Mouse (Mus musculus): ENCODE data around the gene Bicd2. TPM values are rescaled to one million over a fixed set of nuclear protein-coding genes. Genes with fewer than 3 reads are reported as not detected.

The Bicd2 gene
- total and polyA plus RNA-seq, 2 experiments: 7.6 to 8.7 TPM

- 74% methylated on average over 1 of the region's 1 CpGs for WGBS
- no peak overlapping the region for H3K4me3 ChIP-seq (ENCODE audit: insufficient read depth, low read depth, low read length)
- no peaks in the 10 kb centered on the region for H3K27me3 ChIP-seq (ENCODE audit: control insufficient read depth, insufficient read depth, low read length)
- no peak overlapping the region for H3K9ac ChIP-seq (ENCODE audit: low read depth, low read length)
- TF ChIP-seq CTCF (IDR thresholded peaks at IDR 0.05; ENCODE audit: low read depth, low read length) (no peak), POLR2A (IDR thresholded peaks at IDR 0.05; ENCODE audit: extremely low read depth, insufficient read depth, low read length) (no peak)
- no peak for DNase-seq (ENCODE audit: extremely low read depth, low read depth, low spot score)
- no peaks in the 10 kb centered on the region for H3K4me1 ChIP-seq (ENCODE audit: control insufficient read depth, insufficient read depth, low read length)
- H3K79me2 ChIP-seq (ENCODE audit: control insufficient read depth, insufficient read depth, low read length): no peaks in the 10 kb centered on the region
- H3K36me3 ChIP-seq (ENCODE audit: control insufficient read depth, insufficient read depth, low read length): no peaks in the 10 kb centered on the region
- no peak overlapping the region for H3K27ac ChIP-seq (replicated peaks; ENCODE audit: insufficient read depth, low read depth, low read length)
Measured at GRCm38 (mm10) chr13:49300771-49301170, 40.6 kb upstream of the Bicd2 start.

- Histone ChIP-seq H3K27ac (replicated peaks; ENCODE audit: insufficient read depth, low read depth, low read length) (no peak overlapping the region), H3K36me3 (ENCODE audit: control insufficient read depth, insufficient read depth, low read length) (no peaks in the 10 kb centered on the region), H3K79me2 (ENCODE audit: control insufficient read depth, insufficient read depth, low read length) (no peaks in the 10 kb centered on the region), H3K4me1 (ENCODE audit: control insufficient read depth, insufficient read depth, low read length) (no peaks in the 10 kb centered on the region), H3K27me3 (ENCODE audit: control insufficient read depth, insufficient read depth, low read length) (no peaks in the 10 kb centered on the region), H3K4me3 (ENCODE audit: insufficient read depth, low read depth, low read length) (peak overlapping the region; percentile 3; the same call in 1 of the 2 replicates), H3K9ac (ENCODE audit: low read depth, low read length) (no peak overlapping the region)
- no peak for DNase-seq (ENCODE audit: extremely low read depth, low read depth, low spot score)
- 67% methylated on average over 7 of the region's 7 CpGs for WGBS
- TF ChIP-seq CTCF (IDR thresholded peaks at IDR 0.05; ENCODE audit: low read depth, low read length): no peak
- no peak for TF ChIP-seq POLR2A (IDR thresholded peaks at IDR 0.05; ENCODE audit: extremely low read depth, insufficient read depth, low read length)
Measured at GRCm38 (mm10) chr13:49306771-49307310, 34.5 kb upstream of the Bicd2 start.

- peak overlapping the region; percentile 3 for H3K4me3 ChIP-seq (ENCODE audit: insufficient read depth, low read depth, low read length)
- no peaks in the 10 kb centered on the region for H3K36me3 ChIP-seq (ENCODE audit: control insufficient read depth, insufficient read depth, low read length)
- TF ChIP-seq CTCF (IDR thresholded peaks at IDR 0.05; ENCODE audit: low read depth, low read length) (no peak), POLR2A (IDR thresholded peaks at IDR 0.05; ENCODE audit: extremely low read depth, insufficient read depth, low read length) (no peak)
- H3K9ac ChIP-seq (ENCODE audit: low read depth, low read length): no peak overlapping the region
- H3K27me3 ChIP-seq (ENCODE audit: control insufficient read depth, insufficient read depth, low read length): no peaks in the 10 kb centered on the region
- H3K27ac ChIP-seq (replicated peaks; ENCODE audit: insufficient read depth, low read depth, low read length): peak overlapping the region; percentile 51
- no peaks in the 10 kb centered on the region for H3K4me1 ChIP-seq (ENCODE audit: control insufficient read depth, insufficient read depth, low read length)
- 34% methylated on average over 10 of the region's 10 CpGs for WGBS
- DNase-seq (ENCODE audit: extremely low read depth, low read depth, low spot score): no peak
- H3K79me2 ChIP-seq (ENCODE audit: control insufficient read depth, insufficient read depth, low read length): no peaks in the 10 kb centered on the region
Measured at GRCm38 (mm10) chr13:49307311-49307969, 33.9 kb upstream of the Bicd2 start.

GRCm38 (mm10) chr13:49308206-49308605 lies 33.2 kb upstream of the Bicd2 start:
- Histone ChIP-seq H3K27me3 (ENCODE audit: control insufficient read depth, insufficient read depth, low read length) (no peaks in the 10 kb centered on the region), H3K27ac (replicated peaks; ENCODE audit: insufficient read depth, low read depth, low read length) (peak overlapping the region; percentile 48; the same call in 1 of the 2 replicates), H3K9ac (ENCODE audit: low read depth, low read length) (0 out of 2 replicates have a peak overlapping the region, but pooled peaks have one; percentile 24), H3K36me3 (ENCODE audit: control insufficient read depth, insufficient read depth, low read length) (no peaks in the 10 kb centered on the region), H3K4me1 (ENCODE audit: control insufficient read depth, insufficient read depth, low read length) (no peaks in the 10 kb centered on the region), H3K4me3 (ENCODE audit: insufficient read depth, low read depth, low read length) (no peak overlapping the region; the same call in 1 of the 2 replicates), H3K79me2 (ENCODE audit: control insufficient read depth, insufficient read depth, low read length) (no peaks in the 10 kb centered on the region)
- no peak for DNase-seq (ENCODE audit: extremely low read depth, low read depth, low spot score)
- TF ChIP-seq POLR2A (IDR thresholded peaks at IDR 0.05; ENCODE audit: extremely low read depth, insufficient read depth, low read length) (no peak), CTCF (IDR thresholded peaks at IDR 0.05; ENCODE audit: low read depth, low read length) (no peak)
- WGBS: 85% methylated on average over 4 of the region's 4 CpGs

- Histone ChIP-seq H3K4me3 (ENCODE audit: insufficient read depth, low read depth, low read length) (peak overlapping the region; percentile 45), H3K27me3 (ENCODE audit: control insufficient read depth, insufficient read depth, low read length) (no peaks in the 10 kb centered on the region), H3K9ac (ENCODE audit: low read depth, low read length) (peak overlapping the region; percentile 57), H3K79me2 (ENCODE audit: control insufficient read depth, insufficient read depth, low read length) (no peaks in the 10 kb centered on the region), H3K36me3 (ENCODE audit: control insufficient read depth, insufficient read depth, low read length) (no peaks in the 10 kb centered on the region), H3K27ac (replicated peaks; ENCODE audit: insufficient read depth, low read depth, low read length) (peak overlapping the region; percentile 48), H3K4me1 (ENCODE audit: control insufficient read depth, insufficient read depth, low read length) (no peaks in the 10 kb centered on the region)
- WGBS: 78% methylated on average over 16 of the region's 16 CpGs
- peak; percentile 28 for DNase-seq (ENCODE audit: extremely low read depth, low read depth, low spot score)
- TF ChIP-seq POLR2A (IDR thresholded peaks at IDR 0.05; ENCODE audit: extremely low read depth, insufficient read depth, low read length) (no peak), CTCF (IDR thresholded peaks at IDR 0.05; ENCODE audit: low read depth, low read length) (no peak)
Measured at GRCm38 (mm10) chr13:49308861-49309403, 32.5 kb upstream of the Bicd2 start.

GRCm38 (mm10) chr13:49309501-49309900 lies 31.9 kb upstream of the Bicd2 start:
- Histone ChIP-seq H3K27me3 (ENCODE audit: control insufficient read depth, insufficient read depth, low read length) (no peaks in the 10 kb centered on the region), H3K4me1 (ENCODE audit: control insufficient read depth, insufficient read depth, low read length) (no peaks in the 10 kb centered on the region), H3K9ac (ENCODE audit: low read depth, low read length) (no peak overlapping the region), H3K79me2 (ENCODE audit: control insufficient read depth, insufficient read depth, low read length) (no peaks in the 10 kb centered on the region), H3K36me3 (ENCODE audit: control insufficient read depth, insufficient read depth, low read length) (no peaks in the 10 kb centered on the region), H3K27ac (replicated peaks; ENCODE audit: insufficient read depth, low read depth, low read length) (no peak overlapping the region), H3K4me3 (ENCODE audit: insufficient read depth, low read depth, low read length) (no peak overlapping the region)
- TF ChIP-seq POLR2A (IDR thresholded peaks at IDR 0.05; ENCODE audit: extremely low read depth, insufficient read depth, low read length) (no peak), CTCF (IDR thresholded peaks at IDR 0.05; ENCODE audit: low read depth, low read length) (no peak)
- DNase-seq (ENCODE audit: extremely low read depth, low read depth, low spot score): no peak
- WGBS: 76% methylated on average over 1 of the region's 1 CpGs

Data from liver, adult 2 months (tissue).